Mouse (Mus musculus): Measurements from ENCODE around the gene Myct1.
A peak's percentile ranks its signal among the peaks of the same experiment; 100 is the strongest.

Myct1 gene

DNA sequence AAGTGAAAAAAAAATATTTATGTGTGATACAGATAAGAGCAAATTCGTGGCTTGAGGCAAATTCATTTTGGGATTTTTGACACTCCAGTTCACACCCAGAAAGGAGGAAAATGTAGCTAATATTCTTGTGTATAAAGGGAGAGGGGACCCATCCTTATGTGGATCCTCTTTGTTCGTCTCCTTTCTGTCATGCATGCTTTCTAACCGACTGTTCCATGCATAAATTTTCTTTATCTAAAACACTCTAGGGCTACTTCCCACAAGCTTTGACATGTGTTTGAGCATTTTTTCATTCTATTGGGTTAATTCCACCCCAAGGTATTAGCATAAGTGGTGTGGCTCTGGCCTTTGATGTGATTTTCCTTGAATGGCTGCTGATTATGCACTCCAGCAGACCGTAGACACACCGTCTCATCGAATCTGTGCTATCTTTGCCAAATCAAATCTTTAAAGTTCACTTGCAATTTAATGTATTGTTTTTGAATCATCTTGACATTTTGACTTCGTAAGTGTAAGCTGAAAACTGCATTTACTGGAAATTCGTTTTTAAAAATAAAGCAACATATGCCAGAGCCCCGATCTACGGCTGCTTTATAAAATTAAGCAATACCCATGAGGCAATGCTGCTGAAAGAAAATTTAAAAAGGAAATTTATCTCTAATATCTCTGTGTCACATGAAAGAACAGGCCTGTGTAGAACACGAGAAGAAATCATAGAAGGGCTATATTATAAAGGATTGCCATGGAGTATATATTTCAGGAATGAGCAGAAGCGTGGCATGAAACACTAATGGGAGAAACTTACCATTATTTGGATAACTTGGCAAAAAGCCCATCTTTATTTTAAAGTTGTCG, 21.8 kb downstream of the Myct1 start:
- DNase-seq (ENCODE audit: low spot score in 2 of 2), result no peak

DNA sequence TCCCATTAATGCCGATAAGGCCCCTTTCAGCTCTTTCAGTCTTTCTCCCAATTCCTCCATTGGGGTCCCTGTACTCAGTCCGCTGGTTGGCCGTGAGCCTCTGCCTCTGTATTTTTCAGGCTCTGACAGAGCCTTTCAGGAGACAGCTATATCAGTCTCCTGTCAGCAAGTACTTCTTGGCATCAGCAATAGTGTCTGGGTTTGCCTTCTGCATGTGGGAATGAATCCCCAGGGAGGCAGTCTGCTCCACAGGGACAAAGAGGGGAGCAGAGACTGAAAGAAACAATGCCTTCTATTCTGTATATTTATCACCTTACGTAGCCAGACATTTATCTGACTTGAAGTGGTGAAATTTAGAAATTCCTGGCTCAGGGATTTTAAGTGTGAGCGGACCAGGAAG, 32.7 kb downstream of the Myct1 start:
- no peak for DNase-seq (ENCODE audit: low spot score in 2 of 2)

DNA sequence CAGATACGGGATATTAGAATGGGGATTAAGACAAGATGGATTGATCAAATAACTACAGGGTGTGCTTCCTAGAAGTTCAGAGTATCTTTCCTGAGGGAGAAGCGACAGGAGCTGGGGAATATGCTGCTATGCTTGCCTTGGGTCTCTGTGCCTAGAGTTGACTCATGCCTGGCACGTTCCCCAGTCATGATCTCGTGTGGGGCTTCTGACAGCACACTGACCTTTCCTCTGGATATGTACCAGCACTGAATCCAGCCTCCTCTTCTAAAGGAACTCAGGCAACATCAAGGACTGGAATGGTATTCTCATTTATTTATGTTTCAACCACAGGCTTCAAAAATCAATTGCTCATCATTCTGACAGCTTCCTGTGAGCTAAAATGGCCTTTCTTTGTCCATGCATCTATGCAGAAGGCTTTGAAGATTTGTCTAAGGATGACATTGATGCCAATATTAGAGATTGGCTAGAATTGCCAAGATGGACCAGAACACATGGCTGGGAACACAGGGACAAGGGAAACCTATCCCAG, 40.2 kb downstream of the Myct1 start:
- peak in 1 of 2 experiments; percentile 4 for DNase-seq (ENCODE audit: low spot score in 2 of 2)

DNA sequence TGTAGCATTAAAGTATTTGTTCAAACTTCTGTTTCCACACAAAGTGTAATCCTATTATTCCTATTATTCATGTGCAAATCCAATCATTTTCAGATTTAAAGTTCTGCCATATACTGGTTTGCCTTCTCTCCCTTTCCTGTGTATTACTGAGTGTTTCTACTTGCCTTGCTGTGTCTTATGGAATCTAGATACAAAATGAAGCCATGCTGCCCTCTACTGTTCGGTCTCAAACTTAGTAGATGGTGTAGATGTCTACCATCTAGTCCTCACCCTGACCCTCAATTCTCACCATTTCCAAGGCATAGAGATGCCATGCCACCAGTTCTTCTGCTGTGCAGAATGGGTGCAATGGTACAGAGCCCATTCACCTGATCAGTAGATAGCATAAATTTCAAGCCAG, 40.8 kb downstream of the Myct1 start:
- DNase-seq (ENCODE audit: low spot score in 2 of 2), result peak in 1 of 2 experiments; percentile 28

DNA sequence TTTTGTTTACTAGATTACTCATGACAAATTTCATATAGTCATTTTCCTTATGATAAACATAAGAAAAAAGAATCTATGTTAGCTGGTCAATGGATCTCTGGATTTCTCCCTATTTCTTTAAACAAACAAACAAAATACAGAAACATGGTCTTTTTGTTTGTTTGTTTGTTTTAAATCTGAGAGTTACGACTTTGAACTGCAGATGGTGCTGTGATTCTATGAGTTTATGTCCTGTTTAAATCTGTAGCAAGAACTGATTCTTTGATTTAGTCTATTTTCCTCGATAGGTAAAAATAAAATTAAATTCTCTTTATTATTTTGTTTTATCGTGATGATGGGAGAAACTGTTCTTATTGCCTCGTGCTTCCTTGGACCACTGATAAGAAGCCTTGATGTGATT, 43.7 kb downstream of the Myct1 start:
- no peak for DNase-seq (ENCODE audit: low spot score in 2 of 2)

DNA sequence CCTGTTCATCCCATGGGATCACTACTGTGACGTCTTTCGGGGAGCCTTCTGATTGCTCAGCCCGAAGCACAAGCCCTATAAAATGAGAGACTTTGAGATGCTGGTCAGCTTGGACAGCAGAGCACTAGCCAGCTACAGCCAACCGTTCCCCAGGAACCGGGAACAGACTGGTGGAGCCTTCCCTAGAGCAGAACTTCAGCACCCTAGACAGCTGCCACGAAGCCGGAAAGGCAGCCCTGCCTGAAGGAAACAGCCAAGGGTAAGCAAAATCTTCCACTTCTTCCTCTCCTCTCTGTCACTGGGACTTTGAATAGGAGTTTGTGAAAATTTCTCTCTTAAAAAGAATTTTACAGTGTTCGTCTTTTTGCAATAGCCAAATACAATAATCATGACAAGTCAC, 45.5 kb downstream of the Myct1 start, which contains the start of gene Vip:
TSS of gene Vip (plus strand) at position 107 of the 400 bp plus-strand sequence.
- DNase-seq (ENCODE audit: low spot score in 2 of 2), result no peak
